Mouse (Mus musculus): Measurements from ENCODE around the gene Vgll4.
A peak's percentile ranks its signal among the peaks of the same experiment; 100 is the strongest.

Gene Vgll4

GRCm38 (mm10) chr6:114871010-114871660 lies 98.7 kb downstream of the Vgll4 start:
- no peak for DNase-seq (ENCODE audit: low spot score)

GRCm38 (mm10) chr6:114869501-114870076 lies 100.2 kb downstream of the Vgll4 start:
- no peak for DNase-seq (ENCODE audit: low spot score)

- no peak for DNase-seq (ENCODE audit: low spot score)
These were observed 101.1 kb downstream of the Vgll4 start for GRCm38 (mm10) chr6:114868656-114869055.

- DNase-seq (ENCODE audit: low spot score), result no peak
These were observed 103.2 kb downstream of the Vgll4 start for GRCm38 (mm10) chr6:114866619-114867018.

- DNase-seq (ENCODE audit: low spot score), result no peak
These were observed 103.7 kb downstream of the Vgll4 start for GRCm38 (mm10) chr6:114866078-114866477.

GRCm38 (mm10) chr6:114864421-114864820 lies 105.4 kb downstream of the Vgll4 start:
- no peak for DNase-seq (ENCODE audit: low spot score)

GRCm38 (mm10) chr6:114863501-114863900 lies 106.3 kb downstream of the Vgll4 start:
- no peak for DNase-seq (ENCODE audit: low spot score)

GRCm38 (mm10) chr6:114862046-114862445 lies 107.7 kb downstream of the Vgll4 start:
- DNase-seq (ENCODE audit: low spot score), result no peak

GRCm38 (mm10) chr6:114861591-114861990 lies 108.2 kb downstream of the Vgll4 start:
- no peak for DNase-seq (ENCODE audit: low spot score)

- DNase-seq (ENCODE audit: low spot score), result no peak
These were observed 108.9 kb downstream of the Vgll4 start for GRCm38 (mm10) chr6:114860677-114861568.

- DNase-seq (ENCODE audit: low spot score), result no peak
These were observed 111.1 kb downstream of the Vgll4 start for GRCm38 (mm10) chr6:114858722-114859053.

GRCm38 (mm10) chr6:114857996-114858721 lies 111.6 kb downstream of the Vgll4 start:
- no peak for DNase-seq (ENCODE audit: low spot score)

GRCm38 (mm10) chr6:114856501-114856900 lies 113.3 kb downstream of the Vgll4 start:
- DNase-seq (ENCODE audit: low spot score), result no peak

- DNase-seq (ENCODE audit: low spot score), result no peak
These were observed 114.2 kb downstream of the Vgll4 start for GRCm38 (mm10) chr6:114855644-114856043.

- peak; percentile 37 for DNase-seq (ENCODE audit: low spot score)
These were observed 115.4 kb downstream of the Vgll4 start for GRCm38 (mm10) chr6:114854368-114854767.

- no peak for DNase-seq (ENCODE audit: low spot score)
These were observed 117.1 kb downstream of the Vgll4 start for GRCm38 (mm10) chr6:114852739-114853138.

- DNase-seq (ENCODE audit: low spot score), result no peak
These were observed 118.1 kb downstream of the Vgll4 start for GRCm38 (mm10) chr6:114851688-114852087.

- DNase-seq (ENCODE audit: low spot score), result no peak
These were observed 120.0 kb downstream of the Vgll4 start for GRCm38 (mm10) chr6:114849787-114850186.

GRCm38 (mm10) chr6:114848761-114849160 lies 121.0 kb downstream of the Vgll4 start:
- DNase-seq (ENCODE audit: low spot score), result peak; percentile 36

- DNase-seq (ENCODE audit: low spot score), result no peak
These were observed 122.1 kb downstream of the Vgll4 start for GRCm38 (mm10) chr6:114847582-114848174.

GRCm38 (mm10) chr6:114846153-114846772 lies 123.5 kb downstream of the Vgll4 start:
- DNase-seq (ENCODE audit: low spot score), result peak; percentile 33
